Mouse (Mus musculus) limb, embryonic 12.5 days (tissue): ENCODE results near the gene Fto. TPM values are rescaled to one million over a fixed set of nuclear protein-coding genes. Genes with fewer than 3 reads are reported as not detected.

Experiments
- ATAC-seq: fragments of 200-750 bp; cut with Nextera tagmentation; 2 replicates; pipeline ENCODE4 v1.8.0; 2017; ENCODE audit warnings: low read depth, moderate TSS enrichment; ENCODE audit not compliant: insufficient number of reproducible peaks, insufficient read depth, low FRiP score, low TSS enrichment
- H3K27ac ChIP-seq: fragments of 300-500 bp; sonication (generic); 2 replicates; pipeline ENCODE4 v1.5.1; 2016; ENCODE audit warnings: mild to moderate bottlenecking, moderate library complexity
- H3K27me3 ChIP-seq: fragments of 300-500 bp; sonication (generic); 2 replicates; pipeline ENCODE4 v1.6.1; 2016; ENCODE audit warnings: mild to moderate bottlenecking, moderate library complexity
- H3K36me3 ChIP-seq: fragments of 300-500 bp; sonication (generic); 2 replicates; pipeline ENCODE4 v1.6.1; 2016; ENCODE audit warnings: mild to moderate bottlenecking, moderate library complexity
- H3K4me1 ChIP-seq: fragments of 300-500 bp; sonication (generic); replicated peaks from 2 replicates; pipeline ENCODE4 v1.6.1; 2016
- H3K4me2 ChIP-seq: fragments of 300-500 bp; sonication (generic); 2 replicates; pipeline ENCODE4 v1.6.1; 2016; ENCODE audit warnings: mild to moderate bottlenecking, moderate library complexity
- H3K4me3 ChIP-seq: fragments of 300-500 bp; sonication (generic); replicated peaks from 2 replicates; pipeline ENCODE4 v1.5.1; 2016; ENCODE audit warnings: mild to moderate bottlenecking
- H3K9ac ChIP-seq: fragments of 300-500 bp; sonication (generic); replicated peaks from 2 replicates; pipeline ENCODE4 v1.6.1; 2016; ENCODE audit warnings: mild to moderate bottlenecking, moderate library complexity
- H3K9me3 ChIP-seq: fragments of 300-500 bp; sonication (generic); 2 replicates; pipeline ENCODE4 v1.6.1; 2016; ENCODE audit warnings: mild to moderate bottlenecking, moderate library complexity
- WGBS: fragments of 180-500 bp; shearing (Covaris S2); methylation state at CpG from one replicate; pipeline ENCODE4 v1.1.7; 2016; 5-methylcytosine and 5-hydroxymethylcytosine counted together
- polyA plus RNA-seq: library from polyadenylated mRNA; unstranded; fragments of >200 nt; fragmentation: Nextera tagmentation; extraction: Ambion mirVana; gene quantifications from 2 replicates; pipeline ENCODE4 v1.2.1, GENCODE M21; 2016

Fto gene
- polyA plus RNA-seq, 1 experiment from 2014 or later: 92.1 TPM

DNA sequence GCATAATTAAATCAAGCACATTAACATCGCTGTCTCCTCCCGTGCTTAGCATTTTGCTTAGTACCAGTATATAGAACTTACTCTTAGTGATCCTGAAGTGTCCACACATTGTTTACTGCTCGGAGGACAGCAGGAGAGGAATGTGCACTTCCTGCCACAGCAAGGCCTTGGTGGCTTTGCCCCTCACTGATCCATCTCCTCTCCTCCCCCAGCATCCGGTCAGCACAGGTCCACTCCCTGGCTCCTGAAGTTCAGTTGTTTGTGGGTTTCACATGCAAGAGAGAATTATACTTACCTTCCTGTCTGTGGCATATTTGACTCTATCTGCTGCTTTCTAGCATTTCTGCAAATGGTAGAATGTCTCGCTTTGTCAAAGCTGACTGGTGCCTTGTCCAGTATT, 44.7 kb downstream of the Fto start:
- H3K27ac ChIP-seq: no peak overlapping the region
- H3K36me3 ChIP-seq: no peaks in the 10 kb centered on the region
- H3K4me2 ChIP-seq: no peak overlapping the region
- H3K4me1 ChIP-seq: peaks cover 20% of the 10 kb centered on the region
- no peaks in the 10 kb centered on the region for H3K27me3 ChIP-seq
- no peak overlapping the region for H3K9ac ChIP-seq
- no peaks in the 10 kb centered on the region for H3K9me3 ChIP-seq
- H3K4me3 ChIP-seq: no peak overlapping the region
- WGBS: 78% methylated on average over 5 of the region's 5 CpGs
- no peak for ATAC-seq

DNA sequence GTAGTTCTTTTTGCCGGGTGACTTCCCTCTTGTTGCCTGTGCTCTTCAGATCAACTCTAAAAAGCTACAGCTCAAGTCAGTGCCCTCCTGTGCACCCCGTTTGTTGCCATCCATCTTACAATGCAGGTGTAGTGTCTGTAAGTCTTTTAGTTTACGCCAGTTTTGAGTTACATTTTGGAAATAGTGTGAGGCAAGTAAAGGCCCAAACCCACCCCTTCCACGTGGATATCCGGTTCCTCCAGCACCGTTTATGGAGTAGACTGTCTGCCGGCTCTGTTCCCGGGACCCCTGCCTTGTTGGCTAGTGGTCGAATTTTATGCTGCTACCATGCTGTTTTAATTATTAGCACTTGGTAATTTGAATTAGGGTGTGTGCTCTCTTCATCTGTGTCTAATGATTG, 46.2 kb downstream of the Fto start:
- Histone ChIP-seq H3K36me3 (no peaks in the 10 kb centered on the region), H3K4me3 (no peak overlapping the region), H3K9me3 (no peaks in the 10 kb centered on the region), H3K4me1 (peaks cover 20% of the 10 kb centered on the region), H3K27ac (no peak overlapping the region), H3K9ac (no peak overlapping the region), H3K4me2 (no peak overlapping the region), H3K27me3 (peaks cover 4% of the 10 kb centered on the region; the same call in 1 of the 2 replicates)
- no peak for ATAC-seq
- 26% methylated on average over 9 of the region's 9 CpGs for WGBS

DNA sequence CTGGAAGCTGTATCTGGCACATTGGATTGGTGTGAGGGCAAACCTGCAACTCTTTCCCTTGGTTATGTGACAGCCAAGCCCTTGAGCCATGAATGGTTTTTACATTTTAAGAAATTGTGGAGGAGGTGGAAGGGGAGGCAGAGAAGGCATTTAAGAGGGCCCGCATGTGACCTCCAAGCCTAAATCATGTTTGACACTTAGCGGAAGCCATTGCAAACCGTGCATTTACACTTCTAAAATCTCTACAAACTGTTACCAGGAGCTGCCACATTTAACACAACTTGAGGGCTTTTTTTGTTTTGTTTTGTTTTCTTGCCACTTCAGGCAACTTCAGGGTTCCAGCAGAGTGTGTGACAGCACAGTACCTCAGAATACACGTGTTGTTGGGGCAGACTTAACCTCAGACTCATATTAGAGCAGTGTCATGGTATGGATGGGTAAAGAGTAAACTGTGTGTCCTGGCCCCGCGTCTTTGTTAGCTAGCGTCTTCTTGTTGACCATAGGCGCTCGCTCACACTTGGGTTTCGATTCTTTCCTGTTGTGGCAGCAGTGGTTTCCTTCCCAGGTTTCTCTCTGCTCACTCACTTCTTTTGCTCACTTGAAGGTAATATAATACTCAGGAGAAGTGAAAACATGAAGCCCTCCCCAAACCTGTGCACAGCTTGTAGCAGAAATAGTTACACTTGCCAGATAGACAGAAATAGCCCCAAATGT, 47.5 kb downstream of the Fto start:
- no peaks in the 10 kb centered on the region for H3K9me3 ChIP-seq
- H3K4me1 ChIP-seq: peaks cover 31% of the 10 kb centered on the region
- 82% methylated on average over 10 of the region's 10 CpGs for WGBS
- H3K9ac ChIP-seq: no peak overlapping the region
- no peak overlapping the region for H3K4me2 ChIP-seq
- no peaks in the 10 kb centered on the region for H3K36me3 ChIP-seq
- H3K4me3 ChIP-seq: no peak overlapping the region
- H3K27me3 ChIP-seq: peaks cover 4% of the 10 kb centered on the region; the same call in 1 of the 2 replicates
- no peak overlapping the region for H3K27ac ChIP-seq
- no peak for ATAC-seq

DNA sequence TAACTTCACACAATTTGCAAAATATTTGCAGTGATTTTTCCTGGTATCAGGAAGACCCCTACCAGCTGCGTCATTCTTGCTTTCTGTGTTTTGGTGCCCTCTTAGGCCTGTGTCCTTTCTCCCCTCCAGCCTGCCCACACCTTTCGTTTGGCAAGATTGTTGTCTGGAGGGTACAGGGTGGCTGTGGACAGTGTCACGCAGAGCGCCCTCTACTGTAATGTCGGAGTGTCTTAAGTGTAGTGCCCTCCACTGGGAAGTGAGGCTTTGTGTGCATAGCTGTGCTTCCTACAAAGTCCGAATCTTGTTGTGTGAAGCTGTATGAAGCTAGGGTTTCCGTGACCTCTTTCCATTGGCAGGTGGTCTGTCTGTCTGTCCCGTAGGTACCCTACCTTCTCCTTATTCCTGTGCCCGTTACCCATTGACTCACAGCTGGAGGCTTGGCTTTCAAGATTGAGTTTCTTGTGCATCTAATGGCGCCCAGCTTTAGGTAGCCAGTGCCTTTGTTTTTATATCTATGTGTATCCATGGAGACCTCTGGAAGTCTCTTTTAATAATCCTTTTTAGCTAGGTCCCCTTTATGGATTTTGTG, 50.0 kb downstream of the Fto start:
- ATAC-seq: no peak
- Histone ChIP-seq H3K4me2 (no peak overlapping the region), H3K36me3 (no peaks in the 10 kb centered on the region), H3K9ac (no peak overlapping the region), H3K9me3 (no peaks in the 10 kb centered on the region), H3K4me1 (peaks cover 33% of the 10 kb centered on the region), H3K27me3 (peaks cover 4% of the 10 kb centered on the region; the same call in 1 of the 2 replicates), H3K27ac (no peak overlapping the region), H3K4me3 (no peak overlapping the region)
- WGBS: 87% methylated on average over 10 of the region's 10 CpGs

DNA sequence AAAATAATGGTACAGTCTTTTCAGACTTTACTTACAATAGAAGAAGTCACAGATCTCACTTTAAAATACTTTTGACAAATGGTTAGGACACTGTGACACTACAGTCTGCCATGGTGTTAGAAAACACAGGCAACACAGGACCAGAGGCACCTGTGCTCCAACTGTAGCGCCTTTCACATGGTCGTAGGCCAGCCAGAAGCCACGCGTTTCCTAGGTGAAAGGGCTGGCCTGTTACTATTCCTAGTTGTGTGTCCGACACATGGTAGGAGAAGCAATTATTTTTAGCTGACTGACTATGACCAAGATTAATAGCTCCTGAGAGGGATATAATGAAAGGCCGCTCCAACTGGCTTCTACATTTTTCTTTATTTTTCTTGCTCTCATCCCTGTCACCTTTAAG, 50.9 kb downstream of the Fto start:
- no peak overlapping the region for H3K4me2 ChIP-seq
- peaks cover 4% of the 10 kb centered on the region; the same call in 1 of the 2 replicates for H3K27me3 ChIP-seq
- no peak for ATAC-seq

DNA sequence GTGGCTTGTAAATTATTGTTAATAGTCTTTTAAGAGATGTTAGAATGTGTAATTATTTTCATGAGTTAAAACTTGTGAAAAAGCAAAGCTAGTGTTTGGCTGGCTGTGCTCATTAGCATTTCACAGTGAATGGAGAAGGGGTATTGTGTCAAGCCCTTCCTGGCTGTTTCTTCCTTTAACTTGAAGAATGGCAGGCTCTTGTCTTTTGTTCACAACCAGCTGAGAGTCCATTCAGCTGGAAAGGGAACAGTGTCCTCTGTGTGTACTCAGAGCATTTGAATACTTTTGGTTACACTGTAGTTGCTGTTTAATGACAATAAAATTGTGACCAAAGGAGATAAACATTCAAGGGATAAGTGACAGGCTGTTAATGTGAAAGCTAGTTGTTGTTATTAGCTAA, 52.5 kb downstream of the Fto start:
- H3K4me1 ChIP-seq: peaks cover 20% of the 10 kb centered on the region
- no peaks in the 10 kb centered on the region for H3K9me3 ChIP-seq
- H3K9ac ChIP-seq: no peak overlapping the region
- H3K27ac ChIP-seq: no peak overlapping the region
- no peaks in the 10 kb centered on the region for H3K36me3 ChIP-seq
- H3K4me3 ChIP-seq: no peak overlapping the region
- peaks cover 4% of the 10 kb centered on the region; the same call in 1 of the 2 replicates for H3K27me3 ChIP-seq
- no peak for ATAC-seq
- H3K4me2 ChIP-seq: no peak overlapping the region

More for the DNA sequence above, 50.9 kb downstream of the Fto start:
- Histone ChIP-seq H3K36me3 (no peaks in the 10 kb centered on the region), H3K9me3 (no peaks in the 10 kb centered on the region), H3K27ac (no peak overlapping the region), H3K4me1 (peaks cover 31% of the 10 kb centered on the region), H3K4me3 (no peak overlapping the region), H3K9ac (no peak overlapping the region)
- WGBS: 83% methylated on average over 6 of the region's 6 CpGs

DNA sequence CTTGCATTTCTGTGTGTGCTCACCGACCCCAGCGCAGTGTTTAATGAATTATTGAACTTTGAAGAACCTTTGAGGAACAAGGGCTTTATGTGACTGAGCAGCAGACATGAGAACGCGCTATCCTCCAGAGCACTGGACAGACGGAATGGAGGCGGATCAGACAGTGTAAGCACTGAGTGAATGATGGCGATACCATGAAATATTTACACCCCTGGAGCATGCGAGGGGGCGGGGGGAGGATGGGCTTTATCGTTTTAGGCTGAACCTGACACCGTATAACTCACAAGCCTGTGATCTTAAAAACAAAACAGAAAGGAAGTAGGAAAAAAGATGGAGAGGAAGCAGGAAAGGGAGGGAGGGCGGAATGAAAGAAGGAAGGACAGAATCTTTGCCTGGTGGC, 57.6 kb downstream of the Fto start:
- peaks cover 24% of the 10 kb centered on the region for H3K27me3 ChIP-seq
- H3K9ac ChIP-seq: 0 out of 2 replicates have a peak overlapping the region, but pooled peaks have one; percentile 8
- no peak overlapping the region for H3K4me3 ChIP-seq
- peaks cover 29% of the 10 kb centered on the region for H3K4me1 ChIP-seq
- no peak overlapping the region for H3K27ac ChIP-seq
- H3K4me2 ChIP-seq: no peak overlapping the region
- WGBS: 50% methylated on average over 12 of the region's 12 CpGs
- ATAC-seq: 0 out of 2 replicates have a peak, but pooled peaks have one; percentile 56
- H3K9me3 ChIP-seq: no peaks in the 10 kb centered on the region
- no peaks in the 10 kb centered on the region for H3K36me3 ChIP-seq

DNA sequence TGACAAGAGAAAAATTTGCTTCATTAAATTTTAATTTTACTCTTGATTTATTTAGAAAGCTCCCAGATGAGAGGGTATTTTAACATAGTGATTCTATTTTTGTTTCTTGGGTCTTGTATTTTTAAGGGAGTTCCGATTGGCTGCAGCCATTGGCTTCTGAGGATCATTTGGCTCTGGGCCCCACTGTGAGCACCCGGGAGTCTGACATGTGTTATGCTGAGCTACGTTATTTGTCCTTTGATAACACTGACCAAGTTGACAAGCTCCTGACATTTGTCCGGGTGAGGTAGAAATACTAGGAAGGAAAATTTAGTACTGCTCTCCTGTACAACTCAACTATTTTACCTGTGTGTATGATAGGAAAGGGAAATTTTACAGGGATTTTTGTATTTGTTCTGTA, 58.7 kb downstream of the Fto start:
- WGBS: 71% methylated on average over 4 of the region's 4 CpGs

DNA sequence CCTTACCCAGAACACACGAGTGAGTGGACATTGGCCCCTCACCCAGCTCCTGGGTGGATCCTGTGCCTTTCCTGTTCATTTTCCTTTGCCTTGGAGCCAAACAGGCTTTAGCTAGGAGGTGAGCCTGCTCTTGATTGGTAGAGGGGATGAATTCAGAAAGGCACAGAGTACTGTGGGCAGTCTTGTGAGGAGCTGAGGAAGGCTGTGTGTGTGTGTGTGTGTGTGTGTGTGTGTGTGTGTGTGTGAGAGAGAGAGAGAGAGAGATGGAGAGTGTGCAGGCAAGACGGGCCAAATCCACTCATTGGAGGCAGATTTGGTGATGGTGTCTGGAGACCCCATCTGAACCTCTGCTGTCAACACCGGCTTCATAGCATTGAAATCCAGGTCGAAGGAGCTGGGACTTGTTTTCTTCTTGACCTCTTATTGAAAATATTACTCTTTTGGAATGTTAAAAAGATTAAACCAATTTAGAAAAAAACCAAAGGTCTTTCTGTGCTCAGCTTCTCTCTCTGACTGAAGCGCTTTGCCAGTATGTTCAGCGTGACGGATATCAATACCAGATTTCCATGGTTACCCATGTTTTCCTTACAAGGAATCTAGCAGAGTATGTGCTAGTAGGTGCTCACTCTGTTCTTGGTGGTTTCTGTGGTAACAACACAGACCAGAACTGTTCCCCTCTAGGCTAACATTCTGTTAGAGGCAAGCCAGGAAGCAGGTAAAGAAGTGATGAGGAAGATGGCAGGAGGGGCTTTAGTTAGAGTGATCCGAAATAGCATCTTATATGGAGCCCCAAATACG, 59.7 kb downstream of the Fto start:
- Histone ChIP-seq H3K9me3 (no peaks in the 10 kb centered on the region), H3K36me3 (no peaks in the 10 kb centered on the region), H3K4me3 (no peak overlapping the region), H3K4me2 (no peak overlapping the region), H3K27me3 (peaks cover 33% of the 10 kb centered on the region), H3K27ac (no peak overlapping the region), H3K4me1 (peaks cover 41% of the 10 kb centered on the region), H3K9ac (no peak overlapping the region)
- 79% methylated on average over 9 of the region's 9 CpGs for WGBS
- ATAC-seq: no peak

More for the DNA sequence above, 58.7 kb downstream of the Fto start:
- H3K27me3 ChIP-seq: peaks cover 28% of the 10 kb centered on the region
- no peak overlapping the region for H3K27ac ChIP-seq
- H3K4me3 ChIP-seq: no peak overlapping the region
- H3K4me2 ChIP-seq: no peak overlapping the region
- no peaks in the 10 kb centered on the region for H3K36me3 ChIP-seq
- H3K9ac ChIP-seq: no peak overlapping the region
- no peak for ATAC-seq
- peaks cover 35% of the 10 kb centered on the region for H3K4me1 ChIP-seq
- no peaks in the 10 kb centered on the region for H3K9me3 ChIP-seq

DNA sequence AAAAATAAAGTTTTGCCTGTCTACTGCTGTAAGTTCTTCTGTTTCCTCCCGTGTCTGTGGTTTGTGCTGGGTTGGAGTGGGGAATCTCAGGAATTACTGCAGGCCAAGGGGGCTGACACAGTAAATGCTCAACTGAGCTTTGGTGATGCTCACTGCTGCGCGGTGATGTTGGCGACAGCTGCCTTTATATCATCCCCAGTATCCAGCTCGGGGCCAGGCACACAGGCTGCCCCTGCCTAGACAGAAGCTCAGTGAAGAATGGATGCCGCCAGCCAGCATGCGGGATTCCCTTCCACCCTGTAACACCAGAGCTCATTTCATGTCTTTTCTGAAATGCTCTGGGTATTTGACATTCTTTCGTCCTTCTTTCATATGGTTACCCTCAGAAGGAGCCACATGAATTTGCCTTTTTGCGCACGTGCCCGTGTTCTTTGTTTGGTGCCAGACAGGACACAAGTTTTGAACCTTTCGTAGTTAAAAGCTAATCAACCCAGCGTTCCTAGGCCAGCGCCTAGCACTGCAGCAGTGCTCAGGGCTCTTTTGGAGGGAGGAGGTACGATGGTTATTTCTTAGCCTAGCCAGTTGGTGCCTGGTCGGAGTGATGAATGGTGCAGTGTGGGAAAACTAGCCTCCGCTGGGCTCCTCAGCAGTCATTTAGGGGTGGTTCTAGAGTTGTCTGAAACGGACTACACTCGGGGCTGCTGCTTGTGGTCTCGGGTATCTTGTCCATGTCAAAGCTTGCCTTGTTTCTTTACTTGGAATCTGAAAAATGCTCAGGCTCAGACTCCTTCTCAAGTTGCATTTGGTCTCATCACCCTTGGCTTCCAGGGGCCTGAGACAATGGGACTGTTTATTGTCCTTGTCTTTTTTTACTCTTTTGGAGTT, 62.0 kb downstream of the Fto start:
- H3K27ac ChIP-seq: 0 out of 2 replicates have a peak overlapping the region, but pooled peaks have one; percentile 56
- H3K9ac ChIP-seq: no peak overlapping the region
- H3K4me2 ChIP-seq: no peak overlapping the region
- no peak overlapping the region for H3K4me3 ChIP-seq
- H3K27me3 ChIP-seq: peaks cover 40% of the 10 kb centered on the region
- no peaks in the 10 kb centered on the region for H3K36me3 ChIP-seq
- no peak for ATAC-seq
- H3K9me3 ChIP-seq: no peaks in the 10 kb centered on the region
- WGBS: 47% methylated on average over 20 of the region's 20 CpGs
- peaks cover 56% of the 10 kb centered on the region for H3K4me1 ChIP-seq
